Mouse (Mus musculus) limb, embryonic 14.5 days (tissue): ENCODE measurements at regions not wholly inside any gene's neighbourhood (a gene's known extent, or its start where the extent isn't known, plus 50 kb on each side); places are given as distances from the start of the nearest gene placed in this dataset.

ENCODE experiments used
- ATAC-seq: fragments of 200-750 bp; cut with Nextera tagmentation; 2 replicates; pipeline ENCODE4 v1.8.0; 2017; ENCODE audit warnings: low read depth, moderate number of reproducible peaks, moderate TSS enrichment; ENCODE audit not compliant: low FRiP score
- DNase-seq: peaks from one replicate; pipeline ENCODE4 v3.0.0-alpha.2; 2015; ENCODE audit warnings: low spot score
- H3K27ac ChIP-seq: fragments of 300-500 bp; sonication (generic); replicated peaks from 2 replicates; pipeline ENCODE4 v1.5.1; 2014; ENCODE audit warnings: low read depth, mild to moderate bottlenecking, low read length, moderate library complexity, mixed read lengths
- H3K27me3 ChIP-seq: fragments of 300-500 bp; sonication (generic); 2 replicates; pipeline ENCODE4 v1.6.1; 2014; ENCODE audit warnings: low read length, mixed read lengths; ENCODE audit not compliant: control insufficient read depth, insufficient read depth
- H3K36me3 ChIP-seq: fragments of 300-500 bp; sonication (generic); 2 replicates; pipeline ENCODE4 v1.6.1; 2014; ENCODE audit warnings: mild to moderate bottlenecking, low read length, moderate library complexity, mixed read lengths; ENCODE audit not compliant: control insufficient read depth, insufficient read depth
- H3K4me1 ChIP-seq: fragments of 300-500 bp; sonication (generic); 2 replicates; pipeline ENCODE4 v1.6.1; 2014; ENCODE audit warnings: antibody characterized with exemption, low read length, mixed read lengths; ENCODE audit not compliant: control insufficient read depth, insufficient read depth
- H3K4me2 ChIP-seq: fragments of 300-500 bp; sonication (generic); replicated peaks from 2 replicates; pipeline ENCODE4 v1.6.1; 2014; ENCODE audit warnings: low read depth, mild to moderate bottlenecking, low read length, moderate library complexity; ENCODE audit not compliant: severe bottlenecking
- H3K4me3 ChIP-seq: fragments of 300-500 bp; sonication (generic); replicated peaks from 2 replicates; pipeline ENCODE4 v1.5.1; 2014; ENCODE audit warnings: low read length
- H3K9ac ChIP-seq: fragments of 300-500 bp; sonication (generic); 2 replicates; pipeline ENCODE4 v1.6.1; 2014; ENCODE audit warnings: mild to moderate bottlenecking, low read depth, low read length, moderate library complexity; ENCODE audit not compliant: severe bottlenecking
- H3K9me3 ChIP-seq: fragments of 300-500 bp; sonication (generic); 2 replicates; pipeline ENCODE4 v1.6.1; 2016; ENCODE audit warnings: low read length; ENCODE audit not compliant: control insufficient read depth
- POLR2A ChIP-seq: fragments of 200-500 bp; IDR thresholded peaks from 2 replicates; pipeline ENCODE4 v1.8.0; 2012; ENCODE audit warnings: inconsistent platforms, mild to moderate bottlenecking, moderate library complexity, borderline replicate concordance; ENCODE audit not compliant: insufficient read depth, insufficient read length; ENCODE audit errors: extremely low read depth
- WGBS: fragments of 180-500 bp; shearing (Covaris S2); extraction: QIAGEN DNeasy Blood & Tissue Kit; methylation state at CpG from one replicate; pipeline ENCODE4 v1.1.7; 2014; 5-methylcytosine and 5-hydroxymethylcytosine counted together

DNA sequence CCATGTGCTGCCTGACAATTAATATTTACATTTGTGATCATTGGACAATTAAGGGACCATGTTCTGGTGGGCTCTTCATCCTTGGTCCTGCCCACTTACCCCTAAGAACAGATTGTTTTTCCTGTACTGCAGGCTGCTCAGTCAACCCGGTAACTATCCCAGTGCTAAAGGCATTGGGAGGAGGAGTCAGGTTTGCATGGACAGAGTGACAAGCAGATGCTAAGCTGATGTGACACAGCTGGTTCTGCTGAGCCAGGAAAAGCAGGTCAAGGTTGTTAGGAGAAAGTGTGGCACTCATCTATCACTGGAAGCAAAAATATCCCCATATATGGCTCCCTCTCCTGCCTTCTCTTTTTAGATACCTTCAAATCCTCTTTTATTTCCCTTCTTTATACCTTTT is 176.1 kb downstream of the Tfap2b start:
- no peak for TF ChIP-seq POLR2A
- no peaks in the 10 kb centered on the region for H3K9me3 ChIP-seq
- DNase-seq (no peak), ATAC-seq (no peak)
- H3K27me3 ChIP-seq: no peaks in the 10 kb centered on the region
- H3K4me1 ChIP-seq: no peaks in the 10 kb centered on the region
- H3K4me2 ChIP-seq: no peak overlapping the region
- no peak overlapping the region for H3K27ac ChIP-seq
- 43% methylated on average over 1 of the region's 1 CpGs for WGBS
- no peaks in the 10 kb centered on the region for H3K36me3 ChIP-seq
- no peak overlapping the region for H3K9ac ChIP-seq
- no peak overlapping the region for H3K4me3 ChIP-seq

DNA sequence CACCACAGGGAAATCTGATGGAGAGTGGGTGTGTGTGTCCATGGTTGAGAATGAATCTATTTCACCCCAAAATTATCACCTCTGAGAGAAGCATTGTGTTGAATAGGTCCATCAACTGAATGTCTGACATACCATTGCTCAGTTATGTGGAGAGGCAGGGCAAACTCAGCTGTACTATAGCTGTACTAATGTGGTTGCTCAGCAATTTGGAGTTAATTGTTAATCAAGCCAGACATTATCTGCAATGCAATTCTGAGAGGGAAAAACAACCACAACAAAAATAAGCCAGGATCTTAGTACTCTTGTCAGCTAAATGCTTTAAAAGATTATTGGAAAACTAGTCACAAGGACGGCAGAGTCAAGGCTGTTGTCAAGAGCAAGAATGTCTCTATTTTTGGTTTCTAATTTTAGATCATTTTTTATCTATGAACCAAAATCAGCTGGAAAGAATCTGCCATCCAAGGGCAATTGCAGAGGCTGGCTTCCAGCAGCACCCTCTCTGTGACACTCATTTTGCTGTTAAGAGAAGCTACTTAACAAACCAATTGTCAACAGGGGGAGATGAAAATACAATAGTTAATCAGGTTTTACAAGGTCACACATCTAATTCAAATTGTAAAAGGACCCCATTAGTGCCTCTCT is 180.3 kb downstream of the Tfap2b start:
- TF ChIP-seq POLR2A: no peak
- Histone ChIP-seq H3K27ac (no peak overlapping the region), H3K36me3 (no peaks in the 10 kb centered on the region), H3K9ac (no peak overlapping the region), H3K27me3 (no peaks in the 10 kb centered on the region), H3K9me3 (no peaks in the 10 kb centered on the region), H3K4me1 (no peaks in the 10 kb centered on the region), H3K4me2 (no peak overlapping the region), H3K4me3 (no peak overlapping the region)
- DNase-seq (no peak), ATAC-seq (no peak)
- 53% methylated on average over 1 of the region's 1 CpGs for WGBS

DNA sequence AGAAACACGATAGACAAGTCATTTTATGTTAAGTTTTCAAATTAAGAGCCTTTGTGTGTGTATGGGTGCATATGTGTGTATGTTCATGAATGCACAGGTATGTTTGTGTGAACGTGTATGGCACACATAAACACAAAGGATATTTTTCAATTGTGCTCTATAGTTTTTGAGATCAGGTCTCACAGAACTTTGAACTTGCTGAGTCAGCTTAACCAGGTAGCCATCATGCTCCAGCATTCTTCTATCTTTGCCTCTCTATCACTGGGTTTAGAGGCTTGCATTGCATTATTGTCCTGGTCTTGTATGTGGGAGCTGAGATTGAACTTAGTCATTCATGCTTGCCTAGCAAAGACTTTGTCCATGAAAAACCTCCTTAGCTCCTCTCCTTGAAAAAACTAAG is 198.8 kb downstream of the Tfap2b start:
- H3K27ac ChIP-seq: no peak overlapping the region
- no peak overlapping the region for H3K4me2 ChIP-seq
- DNase-seq (no peak), ATAC-seq (no peak)
- TF ChIP-seq POLR2A: no peak
- no peaks in the 10 kb centered on the region for H3K36me3 ChIP-seq
- H3K4me3 ChIP-seq: no peak overlapping the region
- no peaks in the 10 kb centered on the region for H3K4me1 ChIP-seq
- H3K9ac ChIP-seq: no peak overlapping the region
- WGBS: 84% methylated on average over 2 of the region's 2 CpGs
- no peaks in the 10 kb centered on the region for H3K27me3 ChIP-seq
- no peaks in the 10 kb centered on the region for H3K9me3 ChIP-seq

DNA sequence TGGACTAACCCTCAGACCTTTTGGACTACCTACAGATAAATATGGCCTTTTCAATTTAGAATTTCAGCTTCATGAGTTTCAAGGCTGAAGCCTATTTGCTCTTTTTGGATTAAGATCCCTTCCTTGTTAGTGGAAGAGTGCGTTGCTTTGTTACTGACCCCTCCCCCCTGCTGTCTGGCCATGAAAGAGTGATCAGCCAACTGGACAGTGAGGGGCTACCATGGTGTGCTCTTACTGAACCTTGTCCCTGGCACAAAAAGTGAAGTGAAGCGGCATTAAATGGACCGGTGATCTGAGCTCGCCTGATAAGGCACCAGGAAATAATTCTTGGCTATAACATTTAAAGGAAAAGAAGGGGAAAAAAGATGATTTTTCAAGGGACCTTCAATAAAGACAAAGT is 203.6 kb downstream of the Tfap2b start:
- Histone ChIP-seq H3K27me3 (no peaks in the 10 kb centered on the region), H3K4me3 (no peak overlapping the region), H3K9ac (no peak overlapping the region), H3K9me3 (no peaks in the 10 kb centered on the region), H3K4me1 (no peaks in the 10 kb centered on the region), H3K27ac (no peak overlapping the region), H3K4me2 (no peak overlapping the region), H3K36me3 (no peaks in the 10 kb centered on the region)
- TF ChIP-seq POLR2A: no peak
- ATAC-seq (no peak), DNase-seq (no peak)
- 84% methylated on average over 4 of the region's 4 CpGs for WGBS

DNA sequence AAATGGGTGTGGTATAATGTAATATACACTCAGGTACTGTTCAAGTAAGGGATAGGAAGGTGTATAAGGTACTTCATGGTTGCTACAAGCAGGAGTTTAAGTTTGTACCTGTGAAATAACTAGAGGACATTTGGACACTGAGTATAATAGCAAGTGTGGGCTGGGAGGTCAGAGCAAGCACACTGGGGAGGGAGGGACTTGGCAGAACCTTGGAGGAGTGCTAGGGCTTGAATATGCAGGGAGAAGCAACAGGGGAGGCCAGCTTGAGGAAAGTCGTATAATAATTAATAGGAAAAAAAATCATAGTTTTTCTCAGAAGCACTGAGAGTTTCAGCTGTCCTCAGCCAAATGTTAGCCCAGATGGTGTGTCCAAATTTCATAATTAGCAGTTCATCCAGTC is 212.4 kb downstream of the Tfap2b start:
- Histone ChIP-seq H3K9ac (no peak overlapping the region), H3K4me3 (no peak overlapping the region), H3K36me3 (no peaks in the 10 kb centered on the region), H3K27me3 (no peaks in the 10 kb centered on the region), H3K4me1 (no peaks in the 10 kb centered on the region), H3K9me3 (no peaks in the 10 kb centered on the region), H3K27ac (no peak overlapping the region), H3K4me2 (no peak overlapping the region)
- ATAC-seq (no peak), DNase-seq (no peak)
- TF ChIP-seq POLR2A: no peak
- WGBS: 59% methylated on average over 1 of the region's 1 CpGs

DNA sequence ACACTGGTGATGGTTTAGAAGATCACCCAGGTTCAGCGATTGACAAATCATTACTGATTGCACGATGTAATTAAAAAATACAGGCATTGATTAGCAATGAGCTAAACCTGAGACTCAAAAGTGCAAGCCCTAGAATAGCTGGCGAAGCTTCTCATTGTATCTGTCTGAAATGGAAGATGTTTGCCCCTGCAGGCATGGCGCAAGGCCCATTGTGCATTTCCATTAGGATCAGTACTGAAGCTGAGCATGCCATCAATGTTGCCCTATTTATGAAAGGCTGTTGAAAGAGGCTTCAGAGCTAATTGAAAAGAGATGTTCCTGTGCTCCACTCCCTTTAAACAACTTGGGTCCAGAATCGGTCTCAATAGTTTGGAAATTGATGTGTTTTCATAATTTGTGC is 242.1 kb downstream of the Tfap2b start:
- H3K4me1 ChIP-seq: no peaks in the 10 kb centered on the region
- TF ChIP-seq POLR2A: no peak
- H3K27me3 ChIP-seq: no peaks in the 10 kb centered on the region
- H3K27ac ChIP-seq: no peak overlapping the region
- no peak overlapping the region for H3K9ac ChIP-seq
- H3K36me3 ChIP-seq: no peaks in the 10 kb centered on the region
- WGBS: 89% methylated on average over 5 of the region's 5 CpGs
- H3K4me2 ChIP-seq: no peak overlapping the region
- no peaks in the 10 kb centered on the region for H3K9me3 ChIP-seq
- DNase-seq (no peak), ATAC-seq (no peak)
- H3K4me3 ChIP-seq: no peak overlapping the region
